In the genomic region with DNA sequence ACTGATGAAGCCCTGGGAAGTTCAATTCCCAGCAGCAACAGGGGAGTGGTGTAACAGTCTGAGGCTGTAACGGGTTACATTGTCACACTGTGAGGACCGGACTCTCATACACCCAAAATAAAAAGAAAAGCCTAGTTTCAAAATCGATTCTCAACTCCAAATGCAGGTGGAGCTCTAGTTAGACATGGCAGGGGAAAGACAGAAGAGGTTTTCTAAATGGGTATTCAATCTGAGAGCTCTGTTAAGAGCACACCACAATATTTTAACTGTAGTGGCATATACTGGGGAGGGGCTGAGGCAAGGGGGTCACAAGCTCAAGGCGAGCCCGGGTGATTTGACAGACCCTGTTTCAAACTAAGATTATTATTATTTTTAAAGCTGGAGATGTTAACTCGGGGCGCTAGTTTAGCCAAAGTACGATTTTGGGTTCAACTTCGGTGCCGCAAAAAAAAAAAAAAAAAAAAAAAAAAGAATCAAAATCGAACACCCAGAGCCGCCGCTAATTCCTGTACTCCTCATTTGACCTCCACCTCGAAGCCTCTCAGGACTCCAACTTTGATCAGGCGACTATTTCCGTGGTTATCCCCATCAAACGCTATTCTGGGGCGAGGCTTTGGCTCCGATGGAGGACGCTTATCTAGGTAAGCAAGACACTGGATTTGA, we compare ENCODE assay signal across 8 mouse cellular contexts. TPM values are rescaled to one million over a fixed set of nuclear protein-coding genes. Genes with fewer than 3 reads are reported as not detected.
DNase-seq lines count a peak whose midpoint lies in the region; ATAC-seq and TF ChIP-seq lines count a peak whose summit lies in the region.
"Had no signal": no experiment of that assay in that cellular context is flagged by ENCODE, and none has a peak within 500 bp of the region (broad histone marks: within the 10 kb centered on the region; RNA-seq: fewer than 3 reads in every experiment).

No protein-coding gene starts in this region.

- no peak for ATAC-seq in lung, postnatal 0 days
- ATAC-seq in embryonic facial prominence, embryonic 12.5 days (ENCODE audit: insufficient number of reproducible peaks, insufficient read depth, low FRiP score, low TSS enrichment): no peak
- ATAC-seq in limb, embryonic 12.5 days (ENCODE audit: insufficient number of reproducible peaks, insufficient read depth, low FRiP score, low TSS enrichment, low read depth): no peak
- ATAC-seq in stomach, embryonic 15.5 days (ENCODE audit: insufficient read depth, low FRiP score, low read depth): no peak

- intact Hi-C loops in gastrocnemius, postnatal 14 days (cut with DNase I; ENCODE audit: low total_unique reads): no loop called here

- H3K36me3 ChIP-seq in lung, postnatal 0 days (ENCODE audit: insufficient read depth, low read length): peaks cover 17% of the 10 kb centered on the region
- peaks cover 39% of the 10 kb centered on the region for H3K36me3 ChIP-seq in embryonic facial prominence, embryonic 12.5 days
- peaks cover 47% of the 10 kb centered on the region for H3K36me3 ChIP-seq in limb, embryonic 12.5 days
- H3K36me3 ChIP-seq in stomach, embryonic 15.5 days: peaks cover 12% of the 10 kb centered on the region; the same call in 1 of the 2 replicates

- TF ChIP-seq CTCF in lung, postnatal 0 days (IDR thresholded peaks at IDR 0.05): peak; percentile 9; the same call in 1 of the 2 replicates

- peak overlapping the region; percentile 56 for H3K4me2 ChIP-seq in lung, postnatal 0 days (replicated peaks; ENCODE audit: low read depth, low read length)
- peak overlapping the region; percentile 79 for H3K4me2 ChIP-seq in embryonic facial prominence, embryonic 12.5 days (replicated peaks)
- H3K4me2 ChIP-seq in limb, embryonic 12.5 days: peak overlapping the region; percentile 61
- peak overlapping the region; percentile 58 for H3K4me2 ChIP-seq in stomach, embryonic 15.5 days

- WGBS in lung, postnatal 0 days: 3% methylated on average over 20 of the region's 20 CpGs
- WGBS in embryonic facial prominence, embryonic 12.5 days: 6% methylated on average over 20 of the region's 20 CpGs
- 3% methylated on average over 20 of the region's 20 CpGs for WGBS in limb, embryonic 12.5 days
- WGBS in stomach, embryonic 15.5 days: 3% methylated on average over 20 of the region's 20 CpGs

- no peak for TF ChIP-seq EP300 in lung, postnatal 0 days (IDR thresholded peaks at IDR 0.05)

- peaks cover 16% of the 10 kb centered on the region; the same call in 1 of the 2 replicates for H3K4me1 ChIP-seq in lung, postnatal 0 days (ENCODE audit: insufficient read depth, low read depth, low read length)
- H3K4me1 ChIP-seq in embryonic facial prominence, embryonic 12.5 days: peaks cover 10% of the 10 kb centered on the region; the same call in 1 of the 2 replicates
- peaks cover 22% of the 10 kb centered on the region for H3K4me1 ChIP-seq in limb, embryonic 12.5 days (replicated peaks)
- peaks cover 4% of the 10 kb centered on the region; the same call in 1 of the 2 replicates for H3K4me1 ChIP-seq in stomach, embryonic 15.5 days

- no peaks in the 10 kb centered on the region for H3K9me3 ChIP-seq in lung, postnatal 0 days (ENCODE audit: low read length)
- H3K9me3 ChIP-seq in embryonic facial prominence, embryonic 12.5 days: no peaks in the 10 kb centered on the region
- no peaks in the 10 kb centered on the region for H3K9me3 ChIP-seq in limb, embryonic 12.5 days
- no peaks in the 10 kb centered on the region for H3K9me3 ChIP-seq in stomach, embryonic 15.5 days

- DNase-seq in lung, postnatal 0 days (ENCODE audit: low spot score): no peak
- no peak for DNase-seq in lung, postnatal 4 days
- no peak for DNase-seq in gastrocnemius, postnatal 14 days
- no peak for DNase-seq in spleen, adult 12 weeks (ENCODE audit: low spot score)

- H3K27ac ChIP-seq in lung, postnatal 0 days (ENCODE audit: low read length): peak overlapping the region; percentile 96
- H3K27ac ChIP-seq in embryonic facial prominence, embryonic 12.5 days: peak overlapping the region; percentile 91
- peak overlapping the region; percentile 92; the same call in 1 of the 2 replicates for H3K27ac ChIP-seq in limb, embryonic 12.5 days
- peak overlapping the region; percentile 96 for H3K27ac ChIP-seq in stomach, embryonic 15.5 days

- peak overlapping the region; percentile 99 for H3K9ac ChIP-seq in lung, postnatal 0 days (replicated peaks; ENCODE audit: low read depth)
- H3K9ac ChIP-seq in embryonic facial prominence, embryonic 12.5 days: peak overlapping the region; percentile 97
- H3K9ac ChIP-seq in limb, embryonic 12.5 days (replicated peaks): peak overlapping the region; percentile 94
- H3K9ac ChIP-seq in stomach, embryonic 15.5 days: peak overlapping the region; percentile 99

- H3K4me3 ChIP-seq in lung, postnatal 0 days (ENCODE audit: low read depth, low read length): peak overlapping the region; percentile 94
- H3K4me3 ChIP-seq in embryonic facial prominence, embryonic 12.5 days: peak overlapping the region; percentile 90
- H3K4me3 ChIP-seq in limb, embryonic 12.5 days (replicated peaks): peak overlapping the region; percentile 69
- H3K4me3 ChIP-seq in stomach, embryonic 15.5 days (replicated peaks): peak overlapping the region; percentile 96

- no peaks in the 10 kb centered on the region for H3K27me3 ChIP-seq in lung, postnatal 0 days (replicated peaks; ENCODE audit: insufficient read depth, low read length)
- peaks cover 7% of the 10 kb centered on the region; the same call in 1 of the 2 replicates for H3K27me3 ChIP-seq in embryonic facial prominence, embryonic 12.5 days
- H3K27me3 ChIP-seq in limb, embryonic 12.5 days: peaks cover 15% of the 10 kb centered on the region
- no peaks in the 10 kb centered on the region for H3K27me3 ChIP-seq in stomach, embryonic 15.5 days (replicated peaks)

RNA-seq across cellular contexts. Expression of a gene that starts 0.9 kb away (rescaled TPM):
- polyA plus RNA-seq in lung, postnatal 0 days (2015; fragmentation: Nextera tagmentation; extraction: Ambion mirVana): 85.8 and 87.8 TPM in 2 replicates
- 197 and 209 TPM in 2 replicates for polyA plus RNA-seq in embryonic facial prominence, embryonic 12.5 days (2016; fragmentation: Nextera tagmentation; extraction: Ambion mirVana)
- polyA plus RNA-seq in limb, embryonic 12.5 days (2016; fragmentation: Nextera tagmentation; extraction: Ambion mirVana): 210 and 213 TPM in 2 replicates
- 126 and 134 TPM in 2 replicates for polyA plus RNA-seq in stomach, embryonic 15.5 days (2015; fragmentation: Nextera tagmentation; extraction: Ambion mirVana)
- 100 to 1,000 TPM in 1 of 2 experiments, 10 to 100 TPM in 1; 83.3 to 100 TPM for total RNA-seq in gastrocnemius, postnatal 14 days (2021)

RNA-seq across cellular contexts. Expression of a gene that starts 5.8 kb away (rescaled TPM):
- 289 and 309 TPM in 2 replicates for polyA plus RNA-seq in lung, postnatal 0 days (2015; fragmentation: Nextera tagmentation; extraction: Ambion mirVana)
- 10.3 and 11.2 TPM in 2 replicates for polyA plus RNA-seq in embryonic facial prominence, embryonic 12.5 days (2016; fragmentation: Nextera tagmentation; extraction: Ambion mirVana)
- 7.3 and 8.3 TPM in 2 replicates for polyA plus RNA-seq in limb, embryonic 12.5 days (2016; fragmentation: Nextera tagmentation; extraction: Ambion mirVana)
- polyA plus RNA-seq in stomach, embryonic 15.5 days (2015; fragmentation: Nextera tagmentation; extraction: Ambion mirVana): 66.9 and 75.9 TPM in 2 replicates
- 10 to 100 TPM; 53.1 to 61.0 TPM for total RNA-seq in gastrocnemius, postnatal 14 days (2021)

RNA-seq across cellular contexts. Expression of a gene that starts 5.8 kb away (rescaled TPM):
- polyA plus RNA-seq in lung, postnatal 0 days (2015; fragmentation: Nextera tagmentation; extraction: Ambion mirVana): 159 and 167 TPM in 2 replicates
- 15.0 and 17.4 TPM in 2 replicates for polyA plus RNA-seq in embryonic facial prominence, embryonic 12.5 days (2016; fragmentation: Nextera tagmentation; extraction: Ambion mirVana)
- polyA plus RNA-seq in limb, embryonic 12.5 days (2016; fragmentation: Nextera tagmentation; extraction: Ambion mirVana): 19.8 and 20.1 TPM in 2 replicates
- 34.7 and 39.0 TPM in 2 replicates for polyA plus RNA-seq in stomach, embryonic 15.5 days (2015; fragmentation: Nextera tagmentation; extraction: Ambion mirVana)
- total RNA-seq in gastrocnemius, postnatal 14 days (2021): 10 to 100 TPM; 12.9 to 15.4 TPM

RNA-seq across cellular contexts. Expression of a gene that starts 17.6 kb away (rescaled TPM):
- 97.9 and 101 TPM in 2 replicates for polyA plus RNA-seq in lung, postnatal 0 days (2015; fragmentation: Nextera tagmentation; extraction: Ambion mirVana)
- polyA plus RNA-seq in embryonic facial prominence, embryonic 12.5 days (2016; fragmentation: Nextera tagmentation; extraction: Ambion mirVana): 74.0 and 76.3 TPM in 2 replicates
- 66.2 and 71.3 TPM in 2 replicates for polyA plus RNA-seq in limb, embryonic 12.5 days (2016; fragmentation: Nextera tagmentation; extraction: Ambion mirVana)
- 71.6 and 78.5 TPM in 2 replicates for polyA plus RNA-seq in stomach, embryonic 15.5 days (2015; fragmentation: Nextera tagmentation; extraction: Ambion mirVana)
- 10 to 100 TPM; 57.3 to 59.6 TPM for total RNA-seq in gastrocnemius, postnatal 14 days (2021)

RNA-seq across cellular contexts. Expression of a gene that starts 18.2 kb away (rescaled TPM):
- polyA plus RNA-seq in lung, postnatal 0 days (2015; fragmentation: Nextera tagmentation; extraction: Ambion mirVana): 77.5 and 100 TPM in 2 replicates
- 1.5 and 2.2 TPM in 2 replicates for polyA plus RNA-seq in embryonic facial prominence, embryonic 12.5 days (2016; fragmentation: Nextera tagmentation; extraction: Ambion mirVana)
- 0.20 and 1.0 TPM in 2 replicates for polyA plus RNA-seq in limb, embryonic 12.5 days (2016; fragmentation: Nextera tagmentation; extraction: Ambion mirVana)
- 43.9 and 74.6 TPM in 2 replicates for polyA plus RNA-seq in stomach, embryonic 15.5 days (2015; fragmentation: Nextera tagmentation; extraction: Ambion mirVana)
- not detected for total RNA-seq in gastrocnemius, postnatal 14 days (2021)
- total RNA-seq: hematopoietic stem cell, adult 5-6 weeks had no signal
